Mouse (Mus musculus) left cerebral cortex, adult 18-20 months (tissue): ENCODE results near the gene Crisp1. TPM values are rescaled to one million over a fixed set of nuclear protein-coding genes. Genes with fewer than 3 reads are reported as not detected.

Experiments used
- DNase-seq, 2 experiments: peaks; one replicate each; pipeline ENCODE4 v3.0.0; 2021 to 2022; ENCODE audit warnings: low spot score in 2 of 2, mixed read lengths in 1 of 2
- long read RNA-seq, 2 experiments: library from polyadenylated mRNA; stranded (forward); transcript quantifications; one replicate each; pipeline ENCODE4 v2.0.0; 2021
- total RNA-seq, 2 experiments: library from RNA; stranded (reverse); gene quantifications; 2 replicates each; pipeline ENCODE4 v1.2.3; 2021

Gene Crisp1
- not detected for total RNA-seq
- long read RNA-seq, experiment 1 = 0 reads
- long read RNA-seq, experiment 2 = 0 reads

DNA sequence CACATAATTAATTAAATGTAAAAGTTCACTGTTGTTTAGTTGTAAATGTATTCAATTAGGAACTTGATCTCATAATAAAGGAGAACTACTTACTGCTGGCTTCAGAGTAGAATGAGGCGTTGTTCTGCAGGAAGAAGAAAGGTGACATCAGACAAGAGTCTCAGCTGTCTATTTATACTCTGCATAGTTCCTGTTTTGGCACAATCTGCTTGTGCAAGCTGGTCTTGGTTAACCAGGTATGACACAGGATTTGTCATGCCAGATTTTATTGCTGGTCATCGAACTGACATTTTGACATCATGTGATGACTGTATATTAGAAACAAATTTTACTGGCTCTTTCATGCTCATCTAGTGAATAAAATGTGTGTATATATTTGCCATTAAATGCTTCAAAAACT, at the start of gene Crisp1:
Gene Crisp1, minus strand, starts transcription at position 146 of the 400 bp plus-strand sequence.
- DNase-seq = no peak

DNA sequence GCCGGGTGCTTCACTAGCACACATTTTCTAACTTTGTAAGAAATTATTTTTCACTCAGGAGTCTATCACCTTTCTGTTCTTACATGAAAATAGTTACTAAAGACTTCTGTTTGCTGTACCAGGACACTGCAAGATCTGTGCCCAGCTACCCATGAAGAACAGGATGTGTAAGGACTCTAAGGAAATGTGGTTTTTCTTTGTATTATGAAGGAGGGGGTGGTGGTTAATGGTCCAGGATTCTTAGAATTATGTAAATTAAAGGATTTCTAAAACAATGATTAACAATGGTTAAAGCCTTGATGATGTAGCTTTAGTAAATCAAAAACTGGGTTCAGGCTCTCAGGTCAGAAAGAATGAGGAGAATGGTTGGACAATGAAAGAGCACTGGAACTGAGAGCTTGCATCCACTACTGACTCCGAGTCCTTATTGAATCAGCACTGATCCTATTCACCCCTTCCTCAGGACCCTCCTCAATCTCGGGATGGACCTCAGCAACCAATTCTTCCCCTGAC, 23.5 kb upstream of the Crisp1 start:
- DNase-seq = no peak

DNA sequence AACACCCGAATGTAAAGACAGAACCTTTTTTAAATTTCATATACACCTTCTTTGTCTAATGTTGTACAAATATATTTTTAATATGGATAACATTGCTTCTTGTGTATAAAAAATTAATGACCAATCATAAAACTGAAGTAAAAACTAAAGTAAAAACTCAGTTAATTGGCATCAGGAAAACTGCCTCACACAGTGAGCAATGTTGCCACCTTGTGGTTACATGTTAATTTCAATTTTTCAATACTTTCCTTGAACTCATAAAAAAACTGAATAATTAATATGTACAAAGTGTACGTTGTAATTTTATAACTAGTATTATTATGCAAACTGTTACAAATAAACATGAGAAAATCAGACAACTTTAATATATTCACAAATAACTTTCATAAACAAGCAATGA, 33.6 kb downstream of the Crisp1 start:
- DNase-seq = no peak

- DNase-seq = no peak
These were observed 43.5 kb downstream of the Crisp1 start for GRCm38 (mm10) chr17:40275519-40275918.

- DNase-seq = no peak
These were observed 44.0 kb downstream of the Crisp1 start for GRCm38 (mm10) chr17:40274906-40275470.

- DNase-seq = no peak
These were observed 66.5 kb downstream of the Crisp1 start for GRCm38 (mm10) chr17:40252487-40252886.

Other genes with a start within 250 kb of the Crisp1 start
- not detected for gene AC192777.2, start 223.8 kb downstream of the Crisp1 start, total RNA-seq
- not detected for gene Pgk2, start 110.6 kb downstream of the Crisp1 start, total RNA-seq
- not detected for gene Crisp3, start 76.9 kb downstream of the Crisp1 start, total RNA-seq
- not detected for gene Esp8, start 200.8 kb upstream of the Crisp1 start, total RNA-seq
- gene Esp6, start 242.3 kb upstream of the Crisp1 start, total RNA-seq = not detected